Mouse (Mus musculus): ENCODE measurements at regions not wholly inside any gene's neighbourhood (a gene's known extent, or its start where the extent isn't known, plus 50 kb on each side); places are given as distances from the start of the nearest gene placed in this dataset.
"Not testable (repeated sequence)": the region's sequence is repeated elsewhere in the genome, so short reads cannot be mapped to it uniquely, and the experiment has no call there.

DNA sequence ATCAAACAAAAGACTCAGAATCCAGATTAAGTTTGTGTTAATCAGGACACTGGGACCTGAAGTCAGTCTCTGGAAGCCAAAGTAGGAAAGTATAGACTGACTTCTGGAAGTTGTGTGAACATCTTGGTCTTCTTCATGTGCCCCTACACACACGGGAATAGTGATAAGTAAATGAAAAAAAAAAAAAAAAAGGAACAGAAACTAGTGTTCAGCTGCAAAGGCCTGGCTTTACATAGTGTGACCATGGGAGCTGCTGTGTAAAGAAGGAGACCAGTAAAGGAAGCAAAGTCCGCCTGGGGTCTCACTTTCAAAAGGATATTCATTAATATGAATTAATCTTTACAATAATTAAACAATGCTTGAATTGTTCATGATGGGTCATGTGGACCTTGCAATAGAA lies 190.6 kb upstream of the Tmc3 start:
- no peak overlapping the region for H3ac ChIP-seq (ENCODE audit: control insufficient read depth, insufficient read length, low read depth)
- no peaks in the 10 kb centered on the region for H3K27me3 ChIP-seq (ENCODE audit: control insufficient read depth, insufficient read depth, insufficient read length)
- H3K4me3 ChIP-seq (ENCODE audit: insufficient read depth, poor library complexity, severe bottlenecking) = no peak overlapping the region
- H3K36me3 ChIP-seq (ENCODE audit: control insufficient read depth, insufficient read depth) = no peaks in the 10 kb centered on the region
- H3K79me2 ChIP-seq (ENCODE audit: control insufficient read depth, insufficient read depth) = no peaks in the 10 kb centered on the region
- TF ChIP-seq USF1 (IDR thresholded peaks at IDR 0.05; ENCODE audit: low read depth) (no peak), CTCF (IDR thresholded peaks at IDR 0.05; ENCODE audit: control insufficient read depth, insufficient read depth, insufficient read length) (no peak), MAX (IDR thresholded peaks at IDR 0.05) (no peak), MYOG (IDR thresholded peaks at IDR 0.05; ENCODE audit: control insufficient read depth, extremely low read depth, insufficient read length) (no peak), MYOD1 (IDR thresholded peaks at IDR 0.05; ENCODE audit: control insufficient read depth, insufficient read length, low read depth) (no peak), CEBPB (IDR thresholded peaks at IDR 0.05; ENCODE audit: low read depth) (no peak), FOSL1 (IDR thresholded peaks at IDR 0.05; ENCODE audit: insufficient read depth, low read length, poor library complexity, severe bottlenecking) (no peak)
- no peaks in the 10 kb centered on the region for H3K79me3 ChIP-seq (ENCODE audit: low read depth)

DNA sequence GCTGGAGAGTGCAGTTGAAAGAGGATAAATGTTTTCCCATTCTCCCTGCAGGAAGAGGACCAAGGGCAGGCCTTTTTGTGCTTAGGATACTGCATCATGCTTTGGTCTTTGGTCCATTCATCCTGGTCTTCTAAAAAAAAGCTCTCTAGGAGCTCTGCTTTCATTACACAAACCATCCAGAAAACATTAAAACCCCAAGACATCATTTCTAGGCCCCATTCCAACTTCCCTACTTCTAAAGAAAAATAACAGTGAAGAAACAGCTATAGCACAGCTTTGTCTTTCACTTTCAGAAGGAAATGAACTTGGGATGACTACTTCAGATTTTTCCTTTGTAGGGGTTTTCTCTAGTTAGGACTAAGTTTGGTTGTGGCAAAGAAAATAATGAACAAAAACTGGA lies 185.1 kb upstream of the Tmc3 start:
- H3K4me3 ChIP-seq (ENCODE audit: insufficient read depth, poor library complexity, severe bottlenecking) = no peak overlapping the region
- no peaks in the 10 kb centered on the region for H3K79me2 ChIP-seq (ENCODE audit: control insufficient read depth, insufficient read depth)
- TF ChIP-seq MYOD1 (IDR thresholded peaks at IDR 0.05; ENCODE audit: control insufficient read depth, insufficient read length, low read depth) (no peak), FOSL1 (IDR thresholded peaks at IDR 0.05; ENCODE audit: insufficient read depth, low read length, poor library complexity, severe bottlenecking) (no peak), MAX (IDR thresholded peaks at IDR 0.05) (no peak), CEBPB (IDR thresholded peaks at IDR 0.05; ENCODE audit: low read depth) (no peak), CTCF (IDR thresholded peaks at IDR 0.05; ENCODE audit: control insufficient read depth, insufficient read depth, insufficient read length) (no peak), USF1 (IDR thresholded peaks at IDR 0.05; ENCODE audit: low read depth) (no peak), MYOG (IDR thresholded peaks at IDR 0.05; ENCODE audit: control insufficient read depth, extremely low read depth, insufficient read length) (no peak)
- no peaks in the 10 kb centered on the region for H3K36me3 ChIP-seq (ENCODE audit: control insufficient read depth, insufficient read depth)
- no peaks in the 10 kb centered on the region for H3K27me3 ChIP-seq (ENCODE audit: control insufficient read depth, insufficient read depth, insufficient read length)
- no peak overlapping the region for H3ac ChIP-seq (ENCODE audit: control insufficient read depth, insufficient read length, low read depth)
- no peaks in the 10 kb centered on the region for H3K79me3 ChIP-seq (ENCODE audit: low read depth)

DNA sequence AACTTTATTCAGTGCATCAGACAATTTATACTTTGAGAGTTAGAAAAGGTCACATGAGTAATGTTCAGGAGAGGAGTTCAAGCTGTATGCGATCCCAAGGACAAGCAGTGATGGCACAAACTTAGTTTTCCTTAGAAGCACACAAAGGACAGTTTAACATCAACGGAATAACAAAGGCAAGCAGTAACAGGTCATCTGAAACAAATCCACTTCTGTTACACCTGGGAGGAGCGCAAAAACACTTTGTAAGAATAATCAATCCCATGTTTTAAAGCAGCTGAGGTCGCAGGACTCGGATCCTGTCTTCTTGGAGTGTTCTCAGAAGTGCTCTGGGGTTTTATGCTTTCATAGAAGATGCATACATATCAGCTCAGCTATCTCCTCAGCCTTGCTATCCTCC lies 183.7 kb upstream of the Tmc3 start:
- no peak for TF ChIP-seq MYOD1 (IDR thresholded peaks at IDR 0.05; ENCODE audit: control insufficient read depth, insufficient read length, low read depth)
- no peak for TF ChIP-seq CEBPB (IDR thresholded peaks at IDR 0.05; ENCODE audit: low read depth)
- TF ChIP-seq MAX (IDR thresholded peaks at IDR 0.05) = no peak
- no peak for TF ChIP-seq FOSL1 (IDR thresholded peaks at IDR 0.05; ENCODE audit: insufficient read depth, low read length, poor library complexity, severe bottlenecking)
- no peak for TF ChIP-seq MYOG (IDR thresholded peaks at IDR 0.05; ENCODE audit: control insufficient read depth, extremely low read depth, insufficient read length)
- TF ChIP-seq USF1 (IDR thresholded peaks at IDR 0.05; ENCODE audit: low read depth) = no peak
- TF ChIP-seq CTCF (IDR thresholded peaks at IDR 0.05; ENCODE audit: control insufficient read depth, insufficient read depth, insufficient read length) = no peak
- no peaks in the 10 kb centered on the region for H3K27me3 ChIP-seq (ENCODE audit: control insufficient read depth, insufficient read depth, insufficient read length)
- H3K79me3 ChIP-seq (ENCODE audit: low read depth) = no peaks in the 10 kb centered on the region
- H3K36me3 ChIP-seq (ENCODE audit: control insufficient read depth, insufficient read depth) = no peaks in the 10 kb centered on the region
- no peak overlapping the region for H3K4me3 ChIP-seq (ENCODE audit: insufficient read depth, poor library complexity, severe bottlenecking)
- H3ac ChIP-seq (ENCODE audit: control insufficient read depth, insufficient read length, low read depth) = no peak overlapping the region
- H3K79me2 ChIP-seq (ENCODE audit: control insufficient read depth, insufficient read depth) = no peaks in the 10 kb centered on the region

DNA sequence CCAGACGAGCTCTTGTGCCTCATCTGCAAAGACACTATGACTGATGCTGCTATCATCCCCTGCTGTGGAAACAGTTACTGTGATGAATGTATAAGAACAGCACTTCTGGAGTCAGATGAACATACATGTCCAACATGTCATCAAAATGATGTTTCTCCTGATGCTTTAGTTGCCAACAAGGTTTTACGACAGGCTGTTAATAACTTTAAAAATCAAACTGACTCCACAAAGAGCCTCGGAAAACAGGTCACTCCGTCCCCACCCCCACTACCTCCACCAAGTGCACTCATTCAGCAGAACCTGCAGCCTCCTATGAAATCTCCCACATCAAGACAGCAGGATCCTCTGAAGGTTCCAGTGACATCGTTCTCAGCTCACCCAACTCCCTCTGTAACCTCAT lies 172.0 kb upstream of the Tmc3 start:
- not testable (repeated sequence) for H3K27me3 ChIP-seq (ENCODE audit: control insufficient read depth, insufficient read depth, insufficient read length)

DNA sequence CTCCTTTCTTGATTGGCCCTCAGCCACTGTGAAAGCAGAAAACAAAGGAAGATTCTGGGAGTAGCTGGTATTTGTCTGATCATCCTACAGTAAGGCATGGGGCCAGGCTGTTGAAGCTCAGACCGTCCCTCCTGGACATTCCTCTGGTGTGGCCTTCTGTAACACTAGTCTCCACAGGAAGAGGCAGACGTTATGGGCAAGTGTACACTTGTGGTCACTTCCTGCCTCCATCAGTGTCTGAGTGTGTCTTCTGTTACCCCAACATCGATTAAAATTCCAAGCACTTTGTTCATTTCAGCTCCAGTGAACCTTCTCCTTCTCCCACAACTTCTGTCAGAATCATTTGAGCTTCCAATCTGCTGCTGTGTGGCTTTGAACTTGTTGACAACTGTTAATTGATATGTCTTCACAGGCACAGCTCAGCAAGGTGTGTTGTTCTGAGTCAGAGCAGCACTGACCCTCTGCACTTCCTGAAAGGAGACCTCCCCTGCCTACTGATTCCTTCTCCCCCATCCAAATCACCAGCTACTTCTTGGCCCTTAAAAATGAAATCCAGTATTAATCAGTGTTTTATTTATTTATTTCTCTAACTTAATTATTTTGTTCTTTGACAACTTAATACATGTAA lies 154.7 kb upstream of the Tmc3 start:
- Histone ChIP-seq H3K79me3 (ENCODE audit: low read depth) (no peaks in the 10 kb centered on the region), H3K79me2 (ENCODE audit: control insufficient read depth, insufficient read depth) (no peaks in the 10 kb centered on the region), H3K36me3 (ENCODE audit: control insufficient read depth, insufficient read depth) (no peaks in the 10 kb centered on the region), H3K27me3 (ENCODE audit: control insufficient read depth, insufficient read depth, insufficient read length) (no peaks in the 10 kb centered on the region), H3K4me3 (ENCODE audit: insufficient read depth, poor library complexity, severe bottlenecking) (no peak overlapping the region), H3ac (ENCODE audit: control insufficient read depth, insufficient read length, low read depth) (no peak overlapping the region)
- TF ChIP-seq MYOD1 (IDR thresholded peaks at IDR 0.05; ENCODE audit: control insufficient read depth, insufficient read length, low read depth) = no peak
- no peak for TF ChIP-seq CTCF (IDR thresholded peaks at IDR 0.05; ENCODE audit: control insufficient read depth, insufficient read depth, insufficient read length)
- no peak for TF ChIP-seq MAX (IDR thresholded peaks at IDR 0.05)
- no peak for TF ChIP-seq CEBPB (IDR thresholded peaks at IDR 0.05; ENCODE audit: low read depth)
- TF ChIP-seq MYOG (IDR thresholded peaks at IDR 0.05; ENCODE audit: control insufficient read depth, extremely low read depth, insufficient read length) = no peak
- TF ChIP-seq USF1 (IDR thresholded peaks at IDR 0.05; ENCODE audit: low read depth) = no peak
- no peak for TF ChIP-seq FOSL1 (IDR thresholded peaks at IDR 0.05; ENCODE audit: insufficient read depth, low read length, poor library complexity, severe bottlenecking)

More for the DNA sequence above, 172.0 kb upstream of the Tmc3 start:
- not testable (repeated sequence) for H3K79me3 ChIP-seq (ENCODE audit: low read depth); H3K79me2 ChIP-seq (ENCODE audit: control insufficient read depth, insufficient read depth); H3K36me3 ChIP-seq (ENCODE audit: control insufficient read depth, insufficient read depth); H3ac ChIP-seq (ENCODE audit: control insufficient read depth, insufficient read length, low read depth); H3K4me3 ChIP-seq (ENCODE audit: insufficient read depth, poor library complexity, severe bottlenecking)

DNA sequence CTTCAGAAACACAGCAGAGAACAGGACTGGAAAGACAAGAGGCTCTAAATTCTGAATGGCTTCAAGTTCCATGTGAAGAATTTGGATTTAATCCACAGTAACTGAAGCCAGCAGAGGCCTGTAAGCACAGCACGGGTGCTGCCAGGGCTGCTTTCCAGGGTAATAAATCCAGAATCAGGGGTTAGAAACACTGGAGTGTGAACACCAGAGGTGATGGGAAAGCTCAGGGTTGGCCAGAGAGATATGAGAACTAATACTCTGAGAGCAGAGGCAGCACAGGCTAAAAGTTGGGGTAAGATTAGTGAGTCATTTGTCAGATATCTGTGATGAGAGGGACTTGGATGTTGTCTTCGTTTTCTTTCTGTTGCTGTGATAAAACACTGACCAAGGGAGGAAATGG lies 153.6 kb upstream of the Tmc3 start:
- Histone ChIP-seq H3K36me3 (ENCODE audit: control insufficient read depth, insufficient read depth) (no peaks in the 10 kb centered on the region), H3ac (ENCODE audit: control insufficient read depth, insufficient read length, low read depth) (no peak overlapping the region), H3K79me3 (ENCODE audit: low read depth) (no peaks in the 10 kb centered on the region), H3K27me3 (ENCODE audit: control insufficient read depth, insufficient read depth, insufficient read length) (no peaks in the 10 kb centered on the region), H3K79me2 (ENCODE audit: control insufficient read depth, insufficient read depth) (no peaks in the 10 kb centered on the region), H3K4me3 (ENCODE audit: insufficient read depth, poor library complexity, severe bottlenecking) (no peak overlapping the region)
- no peak for TF ChIP-seq CTCF (IDR thresholded peaks at IDR 0.05; ENCODE audit: control insufficient read depth, insufficient read depth, insufficient read length)
- TF ChIP-seq MYOG (IDR thresholded peaks at IDR 0.05; ENCODE audit: control insufficient read depth, extremely low read depth, insufficient read length) = no peak
- no peak for TF ChIP-seq USF1 (IDR thresholded peaks at IDR 0.05; ENCODE audit: low read depth)
- no peak for TF ChIP-seq CEBPB (IDR thresholded peaks at IDR 0.05; ENCODE audit: low read depth)
- no peak for TF ChIP-seq MYOD1 (IDR thresholded peaks at IDR 0.05; ENCODE audit: control insufficient read depth, insufficient read length, low read depth)
- no peak for TF ChIP-seq MAX (IDR thresholded peaks at IDR 0.05)
- TF ChIP-seq FOSL1 (IDR thresholded peaks at IDR 0.05; ENCODE audit: insufficient read depth, low read length, poor library complexity, severe bottlenecking) = no peak

Measured in C2C12 (cell line).